Mouse (Mus musculus): ENCODE data around the gene Arsb. TPM values are rescaled to one million over a fixed set of nuclear protein-coding genes. Genes with fewer than 3 reads are reported as not detected.

Arsb gene
- total RNA-seq (2014; rRNA removed) (10.9 and 13.6 TPM in 2 replicates), polyA plus RNA-seq (2015; fragmentation: Nextera tagmentation; extraction: Ambion mirVana) (14.4 and 16.3 TPM in 2 replicates)

GRCm38 (mm10) chr13:93771588-93772278 lies at the start of gene Arsb:
TSS of gene Arsb (plus strand) at chr13:93771630.
- TF ChIP-seq CTCF (IDR thresholded peaks at IDR 0.05; ENCODE audit: low read depth) = peak; percentile 83
- under 1% methylated on average over 64 of the region's 66 CpGs for WGBS

GRCm38 (mm10) chr13:93721916-93722315 lies 49.5 kb upstream of the Arsb start:
- DNase-seq (peak; percentile 74), ATAC-seq (peak; percentile 55)
- Histone ChIP-seq H3K27ac (ENCODE audit: low read depth, low read length) (peak overlapping the region; percentile 41; the same call in 1 of the 2 replicates), H3K4me1 (ENCODE audit: insufficient read depth) (no peaks in the 10 kb centered on the region; the same call in 1 of the 2 replicates), H3K9ac (no peak overlapping the region), H3K4me2 (ENCODE audit: low read depth) (no peak overlapping the region), H3K4me3 (ENCODE audit: low read depth, low read length) (no peak overlapping the region), H3K9me3 (ENCODE audit: low read length) (no peaks in the 10 kb centered on the region), H3K36me3 (ENCODE audit: insufficient read depth) (no peaks in the 10 kb centered on the region), H3K27me3 (ENCODE audit: insufficient read depth, low read length) (no peaks in the 10 kb centered on the region)
- no peak for TF ChIP-seq CTCF (IDR thresholded peaks at IDR 0.05; ENCODE audit: low read depth)
- WGBS = 52% methylated on average over 4 of the region's 4 CpGs

More at GRCm38 (mm10) chr13:93771588-93772278, at the start of gene Arsb:
- DNase-seq (peak; percentile 86), ATAC-seq (peak; percentile 93)
- Histone ChIP-seq H3K9me3 (ENCODE audit: low read length) (no peaks in the 10 kb centered on the region), H3K9ac (peak within 1 kb of the TSS; percentile 93), H3K4me2 (ENCODE audit: low read depth) (peak within 1 kb of the TSS; percentile 98), H3K36me3 (ENCODE audit: insufficient read depth) (no peaks in the 10 kb centered on the region), H3K4me3 (ENCODE audit: low read depth, low read length) (peak within 1 kb of the TSS; percentile 68), H3K4me1 (ENCODE audit: insufficient read depth) (0 out of 2 replicates have a peak, but pooled peaks cover 5% of the 10 kb centered on the region), H3K27ac (ENCODE audit: low read depth, low read length) (peak within 1 kb of the TSS; percentile 87), H3K27me3 (ENCODE audit: insufficient read depth, low read length) (no peaks in the 10 kb centered on the region)

- no peak overlapping the region for H3K4me2 ChIP-seq (ENCODE audit: low read depth)
- ATAC-seq (no peak), DNase-seq (no peak)
- no peak overlapping the region for H3K9ac ChIP-seq
- 88% methylated on average over 3 of the region's 3 CpGs for WGBS
- no peaks in the 10 kb centered on the region for H3K9me3 ChIP-seq (ENCODE audit: low read length)
- H3K4me3 ChIP-seq (ENCODE audit: low read depth, low read length) = no peak overlapping the region
- H3K4me1 ChIP-seq (ENCODE audit: insufficient read depth) = no peaks in the 10 kb centered on the region; the same call in 1 of the 2 replicates
- H3K27ac ChIP-seq (ENCODE audit: low read depth, low read length) = no peak overlapping the region
- H3K36me3 ChIP-seq (ENCODE audit: insufficient read depth) = no peaks in the 10 kb centered on the region
- no peaks in the 10 kb centered on the region for H3K27me3 ChIP-seq (ENCODE audit: insufficient read depth, low read length)
- no peak for TF ChIP-seq CTCF (IDR thresholded peaks at IDR 0.05; ENCODE audit: low read depth)
Observed at GRCm38 (mm10) chr13:93723455-93723854, 48.0 kb upstream of the Arsb start.

- Histone ChIP-seq H3K4me1 (ENCODE audit: insufficient read depth) (no peaks in the 10 kb centered on the region; the same call in 1 of the 2 replicates), H3K9ac (no peak overlapping the region), H3K4me2 (ENCODE audit: low read depth) (no peak overlapping the region), H3K36me3 (ENCODE audit: insufficient read depth) (no peaks in the 10 kb centered on the region), H3K27ac (ENCODE audit: low read depth, low read length) (no peak overlapping the region), H3K9me3 (ENCODE audit: low read length) (no peaks in the 10 kb centered on the region), H3K27me3 (ENCODE audit: insufficient read depth, low read length) (no peaks in the 10 kb centered on the region), H3K4me3 (ENCODE audit: low read depth, low read length) (no peak overlapping the region)
- ATAC-seq (no peak), DNase-seq (peak; percentile 36)
- WGBS = 33% methylated on average over 2 of the region's 2 CpGs
- TF ChIP-seq CTCF (IDR thresholded peaks at IDR 0.05; ENCODE audit: low read depth) = peak; percentile 67
Observed at GRCm38 (mm10) chr13:93724206-93724605, 47.2 kb upstream of the Arsb start.

- Histone ChIP-seq H3K27me3 (ENCODE audit: insufficient read depth, low read length) (no peaks in the 10 kb centered on the region), H3K9me3 (ENCODE audit: low read length) (no peaks in the 10 kb centered on the region), H3K4me2 (ENCODE audit: low read depth) (no peak overlapping the region), H3K4me1 (ENCODE audit: insufficient read depth) (no peaks in the 10 kb centered on the region), H3K27ac (ENCODE audit: low read depth, low read length) (no peak overlapping the region), H3K36me3 (ENCODE audit: insufficient read depth) (no peaks in the 10 kb centered on the region), H3K4me3 (ENCODE audit: low read depth, low read length) (no peak overlapping the region), H3K9ac (no peak overlapping the region)
- WGBS = 80% methylated on average over 5 of the region's 5 CpGs
- no peak for DNase-seq
- TF ChIP-seq CTCF (IDR thresholded peaks at IDR 0.05; ENCODE audit: low read depth) = no peak
- ATAC-seq = no peak
Observed at GRCm38 (mm10) chr13:93735131-93735636, 36.2 kb upstream of the Arsb start.

GRCm38 (mm10) chr13:93744118-93744517 lies 27.3 kb upstream of the Arsb start:
- Histone ChIP-seq H3K27ac (ENCODE audit: low read depth, low read length) (no peak overlapping the region), H3K9me3 (ENCODE audit: low read length) (no peaks in the 10 kb centered on the region), H3K4me2 (ENCODE audit: low read depth) (no peak overlapping the region), H3K9ac (no peak overlapping the region), H3K4me1 (ENCODE audit: insufficient read depth) (no peaks in the 10 kb centered on the region), H3K36me3 (ENCODE audit: insufficient read depth) (no peaks in the 10 kb centered on the region), H3K27me3 (ENCODE audit: insufficient read depth, low read length) (no peaks in the 10 kb centered on the region), H3K4me3 (ENCODE audit: low read depth, low read length) (no peak overlapping the region)
- 34% methylated on average over 8 of the region's 8 CpGs for WGBS
- ATAC-seq = no peak
- no peak for TF ChIP-seq CTCF (IDR thresholded peaks at IDR 0.05; ENCODE audit: low read depth)
- no peak for DNase-seq

All from forebrain, postnatal 0 days (tissue).